Mouse (Mus musculus) MEL (cell line): ENCODE data around the gene Fbxo7. TPM values are rescaled to one million over a fixed set of nuclear protein-coding genes. Genes with fewer than 3 reads are reported as not detected.
A peak's percentile ranks its signal among the peaks of the same experiment; 100 is the strongest.
"Not testable (repeated sequence)": the region's sequence is repeated elsewhere in the genome, so short reads cannot be mapped to it uniquely, and the experiment has no call there.

Experiments used
- DNase-seq: peaks from one replicate; pipeline ENCODE4 v3.0.0; 2011; ENCODE audit warnings: low read depth, low spot score
- H3K27ac ChIP-seq: 2 replicates; pipeline ENCODE4 v1.5.1; 2012; ENCODE audit warnings: low read depth, mild to moderate bottlenecking, control low read depth, low read length, moderate library complexity; ENCODE audit not compliant: control insufficient read depth
- H3K27me3 ChIP-seq, 2 experiments: fragments of 150-350 bp in 1 of 2; sonication (generic) in 1 of 2; 2 replicates each; pipeline ENCODE4 v1.6.1; 2012; ENCODE audit warnings: low read length in 2 of 2, mild to moderate bottlenecking in 2 of 2, improper control_type of control experiment in 1 of 2, moderate library complexity in 1 of 2; ENCODE audit not compliant: insufficient read depth in 2 of 2, control insufficient read depth in 1 of 2
- H3K36me3 ChIP-seq, 2 experiments: 2 replicates each; pipeline ENCODE4 v1.6.1; 2012 to 2014; ENCODE audit warnings: low read length in 2 of 2, improper control_type of control experiment in 1 of 2, inconsistent platforms in 1 of 2, mild to moderate bottlenecking in 1 of 2; ENCODE audit not compliant: insufficient read depth in 2 of 2, control insufficient read depth in 1 of 2
- H3K4me1 ChIP-seq, 2 experiments: fragments of 150-350 bp in 1 of 2; sonication (generic) in 1 of 2; 2 replicates each; pipeline ENCODE4 v1.6.1; 2012; ENCODE audit warnings: low read length in 2 of 2, improper control_type of control experiment in 1 of 2, mild to moderate bottlenecking in 1 of 2; ENCODE audit not compliant: insufficient read depth in 2 of 2, control insufficient read depth in 1 of 2
- H3K4me3 ChIP-seq, 2 experiments: fragments of 150-350 bp in 1 of 2; sonication (generic) in 1 of 2; 2 replicates each; pipeline ENCODE4 v1.5.1; 2012; ENCODE audit warnings: low read depth in 2 of 2, low read length in 2 of 2, mild to moderate bottlenecking in 2 of 2, moderate library complexity in 2 of 2, control low read depth in 1 of 2, improper control_type of control experiment in 1 of 2; ENCODE audit not compliant: control insufficient read depth in 1 of 2, insufficient read depth in 1 of 2
- H3K79me2 ChIP-seq: 2 replicates; pipeline ENCODE4 v1.6.1; 2012; ENCODE audit warnings: mild to moderate bottlenecking, low read length, moderate library complexity; ENCODE audit not compliant: control insufficient read depth, poor library complexity, insufficient read depth
- H3K9ac ChIP-seq: 2 replicates; pipeline ENCODE4 v1.6.1; 2012; ENCODE audit warnings: low read depth, mild to moderate bottlenecking, control low read depth, low read length, moderate library complexity; ENCODE audit not compliant: control insufficient read depth, poor library complexity, severe bottlenecking
- H3K9me3 ChIP-seq: fragments of 150-350 bp; sonication (generic); replicated peaks from 2 replicates; pipeline ENCODE4 v1.6.1; 2012; ENCODE audit warnings: mild to moderate bottlenecking, low read length, improper control_type of control experiment, moderate library complexity; ENCODE audit not compliant: insufficient read depth
- BHLHE40 ChIP-seq: IDR thresholded peaks from 2 replicates; pipeline ENCODE4 v1.6.1; 2012; ENCODE audit warnings: low read depth, mild to moderate bottlenecking, inconsistent platforms, low read length, improper control_type of control experiment, borderline replicate concordance
- E2F4 ChIP-seq: IDR thresholded peaks from 2 replicates; pipeline ENCODE4 v1.6.1; 2011; ENCODE audit warnings: low read depth, low read length, improper control_type of control experiment, borderline replicate concordance
- ETS1 ChIP-seq: IDR thresholded peaks from 2 replicates; pipeline ENCODE4 v1.6.1; 2012; ENCODE audit warnings: low read depth, mild to moderate bottlenecking, inconsistent platforms, low read length, improper control_type of control experiment, moderate library complexity
- GABPA ChIP-seq: IDR thresholded peaks from 2 replicates; pipeline ENCODE4 v1.6.1; 2012; ENCODE audit warnings: low read depth, mild to moderate bottlenecking, inconsistent platforms, low read length, improper control_type of control experiment, moderate library complexity
- GATA1 ChIP-seq: IDR thresholded peaks from 2 replicates; pipeline ENCODE4 v1.6.1; 2011; ENCODE audit warnings: low read depth, low read length, improper control_type of control experiment
- JUND ChIP-seq: IDR thresholded peaks from 2 replicates; pipeline ENCODE4 v1.6.1; 2011; ENCODE audit warnings: low read depth, mild to moderate bottlenecking, improper control_type of control experiment, low read length
- MAFK ChIP-seq: IDR thresholded peaks from 2 replicates; pipeline ENCODE4 v1.6.1; 2011; ENCODE audit warnings: low read depth, mild to moderate bottlenecking, low read length, improper control_type of control experiment, borderline replicate concordance
- MAX ChIP-seq: IDR thresholded peaks from 2 replicates; pipeline ENCODE4 v1.6.1; 2011; ENCODE audit warnings: low read length, improper control_type of control experiment
- MXI1 ChIP-seq: IDR thresholded peaks from 2 replicates; pipeline ENCODE4 v1.6.1; 2011; ENCODE audit warnings: mild to moderate bottlenecking, low read depth, low read length, improper control_type of control experiment
- MYC ChIP-seq: IDR thresholded peaks from 2 replicates; pipeline ENCODE4 v1.6.1; 2011; ENCODE audit warnings: low read depth, mild to moderate bottlenecking, low read length, improper control_type of control experiment, moderate library complexity
- NRF1 ChIP-seq: IDR thresholded peaks from 2 replicates; pipeline ENCODE4 v1.6.1; 2014; ENCODE audit warnings: low read depth, mild to moderate bottlenecking, inconsistent platforms, low read length, improper control_type of control experiment, moderate library complexity; ENCODE audit not compliant: poor library complexity, insufficient read depth, severe bottlenecking
- POLR2AphosphoS2 ChIP-seq: IDR thresholded peaks from 2 replicates; pipeline ENCODE4 v1.6.1; 2011; ENCODE audit warnings: low read length, improper control_type of control experiment
- SIN3A ChIP-seq: IDR thresholded peaks from 2 replicates; pipeline ENCODE4 v1.6.1; 2012; ENCODE audit warnings: low read length, improper control_type of control experiment, inconsistent platforms
- ZKSCAN1 ChIP-seq: IDR thresholded peaks from 2 replicates; pipeline ENCODE4 v1.6.1; 2012; ENCODE audit warnings: low read depth, mild to moderate bottlenecking, inconsistent platforms, low read length, improper control_type of control experiment, moderate library complexity
- ZNF384 ChIP-seq: IDR thresholded peaks from 2 replicates; pipeline ENCODE4 v1.6.1; 2012; ENCODE audit warnings: low read depth, mild to moderate bottlenecking, inconsistent platforms, low read length, improper control_type of control experiment
- polyA plus RNA-seq, 2 experiments: library from polyadenylated mRNA; stranded (reverse) in 1 of 2; unstranded in 1 of 2; fragments of >175 nt in 1 of 2; fragments of >200 nt in 1 of 2; gene quantifications; 2 replicates each; pipeline versions ENCODE4 v1.2.1 to v1.2.4; 2012; ENCODE audit warnings: low replicate concordance in 2 of 2, low read depth in 1 of 2; ENCODE audit not compliant: insufficient read length in 2 of 2, insufficient read depth in 1 of 2, missing spikeins in 1 of 2
- total RNA-seq: library from RNA; depleted of rRNA; stranded (reverse); fragments of 300-350 nt; gene quantifications from 2 replicates; pipeline ENCODE4 v1.2.3, GENCODE M21; 2012

Fbxo7 gene
- total and polyA plus RNA-seq, 3 experiments, result 24.5 to 131 (median 34.8) TPM

DNA sequence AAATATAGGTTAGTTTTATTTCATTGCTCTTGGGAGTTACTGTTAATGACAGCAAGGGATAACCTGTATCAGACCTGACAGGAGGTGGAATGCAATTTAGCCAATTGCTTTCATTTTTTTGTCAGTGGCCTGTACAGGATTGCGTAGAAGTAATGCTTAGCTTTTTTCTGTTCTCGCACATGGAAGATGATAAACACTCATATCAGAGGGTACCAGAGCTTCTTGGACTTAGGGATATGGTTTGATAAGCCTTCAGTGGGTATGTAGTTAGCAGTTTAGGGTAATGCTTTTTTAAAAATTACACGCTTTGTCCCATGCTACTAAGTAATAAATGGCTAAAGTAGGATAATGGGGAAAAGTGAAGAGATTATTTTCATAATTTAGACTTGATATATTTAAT is 4.6 kb downstream of the Fbxo7 start (continued):
- peak; percentile 33; the same call in 1 of the 2 replicates for TF ChIP-seq MAX

DNA sequence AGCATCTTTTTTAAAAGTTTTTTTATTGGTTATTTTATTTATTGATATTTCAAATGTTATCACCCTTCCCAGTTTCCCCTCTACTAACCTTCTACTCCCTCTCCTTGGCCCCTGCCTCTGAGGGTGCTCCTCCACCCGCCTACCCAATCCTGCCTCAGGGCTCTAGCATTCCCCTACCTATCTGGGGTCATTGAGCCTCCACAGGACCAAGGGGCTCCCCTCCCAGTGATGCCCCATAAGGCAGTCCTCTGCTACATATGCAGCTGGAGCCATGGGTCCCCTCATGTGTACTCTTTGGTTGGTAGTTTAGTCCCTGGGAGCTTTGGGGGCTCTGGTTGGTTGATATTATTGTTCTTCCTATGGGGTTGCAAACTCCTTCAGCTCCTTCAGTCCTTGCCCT is 5.0 kb downstream of the Fbxo7 start:
- not testable (repeated sequence) for H3K9me3 ChIP-seq, DNase-seq, H3K27ac ChIP-seq, H3K9ac ChIP-seq, H3K4me3 ChIP-seq, H3K27me3 ChIP-seq
- H3K4me1 ChIP-seq, result peaks cover 9 to 19% of the 10 kb centered on the region in 2 experiments
- H3K36me3 ChIP-seq, result peaks cover 23 to 26% of the 10 kb centered on the region in 2 experiments
- H3K79me2 ChIP-seq, result peaks cover 32% of the 10 kb centered on the region

DNA sequence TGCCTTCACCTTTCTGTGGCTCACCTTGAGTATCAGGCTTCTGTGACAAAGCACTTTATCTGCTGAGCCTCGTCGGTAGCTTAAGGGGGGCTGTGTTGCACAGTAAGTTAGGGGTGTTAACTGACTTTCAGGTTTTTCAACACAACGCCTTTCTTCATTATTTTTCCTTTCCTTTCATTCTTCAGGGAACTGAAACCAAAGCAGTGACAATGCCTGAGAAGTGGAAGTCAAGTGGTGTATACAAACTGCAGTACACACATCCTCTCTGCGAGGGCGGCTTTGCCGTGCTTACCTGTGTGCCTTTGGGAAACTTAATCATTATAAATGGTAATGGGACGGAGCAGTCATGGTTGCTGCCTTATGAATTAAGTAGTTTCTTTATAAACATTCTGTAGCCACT is 9.0 kb downstream of the Fbxo7 start:
- DNase-seq, result no peak
- H3K4me3 ChIP-seq, result no peak overlapping the region
- H3K79me2 ChIP-seq, result peaks cover 10% of the 10 kb centered on the region
- no peak for TF ChIP-seq MAX
- no peak for TF ChIP-seq ZNF384
- TF ChIP-seq E2F4, result no peak
- no peak for TF ChIP-seq SIN3A
- TF ChIP-seq MAFK, result no peak
- no peak for TF ChIP-seq NRF1
- no peak for TF ChIP-seq GABPA
- no peak for TF ChIP-seq JUND
- no peak for TF ChIP-seq ETS1
- no peak for TF ChIP-seq ZKSCAN1
- no peak for TF ChIP-seq GATA1
- TF ChIP-seq MXI1, result no peak
- no peak for TF ChIP-seq MYC
- no peak for TF ChIP-seq BHLHE40
- TF ChIP-seq, all 39 proteins: peak for 0
- H3K4me1 ChIP-seq, result peaks cover 4 to 8% of the 10 kb centered on the region in 2 experiments; a peak in 3 of 4 replicates
- H3K36me3 ChIP-seq, result peaks cover 8 to 31% of the 10 kb centered on the region in 2 experiments
- H3K27me3 ChIP-seq, result no peaks in the 10 kb centered on the region
- H3K9ac ChIP-seq, result no peak overlapping the region
- no peaks in the 10 kb centered on the region for H3K9me3 ChIP-seq
- H3K27ac ChIP-seq, result no peak overlapping the region

DNA sequence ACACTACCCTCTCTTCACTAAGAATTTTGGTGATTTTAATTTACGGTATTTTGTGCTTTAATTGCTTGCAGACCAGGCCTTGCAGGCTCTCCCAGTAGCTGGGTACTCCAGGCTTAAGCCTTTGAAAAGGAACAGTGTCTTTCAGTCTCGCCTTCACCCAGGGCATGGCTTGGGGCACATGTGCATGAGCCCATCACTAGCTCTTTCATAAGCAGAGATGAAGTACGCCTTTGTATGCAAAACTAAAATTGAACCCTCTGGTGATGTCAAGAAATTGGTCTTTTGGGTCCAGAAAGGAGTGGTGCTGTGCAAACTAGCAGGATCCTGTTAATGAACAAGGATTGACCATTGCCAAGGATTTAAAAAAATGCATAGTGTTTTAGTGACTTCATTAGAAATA is 10.7 kb downstream of the Fbxo7 start:
- Histone ChIP-seq H3K36me3 (peaks cover 0 to 30% of the 10 kb centered on the region in 2 experiments; a peak in 3 of 4 replicates), H3K9ac (no peak overlapping the region)

More for the DNA sequence above, 10.7 kb downstream of the Fbxo7 start:
- Histone ChIP-seq H3K27me3 (no peaks in the 10 kb centered on the region), H3K9me3 (no peaks in the 10 kb centered on the region), H3K27ac (no peak overlapping the region), H3K79me2 (peaks cover 8% of the 10 kb centered on the region; the same call in 1 of the 2 replicates), H3K4me3 (no peak overlapping the region), H3K4me1 (no peaks in the 10 kb centered on the region)
- DNase-seq, result no peak
- TF ChIP-seq MXI1, result no peak
- TF ChIP-seq GABPA, result no peak
- TF ChIP-seq POLR2AphosphoS2, result no peak
